Mouse (Mus musculus): Measurements from ENCODE around the gene Nop2.

Gene Nop2

GRCm38 (mm10) chr6:125131302-125132156, at the start of gene Nop2:
Gene Nop2, plus strand, starts transcription at chr6:125131909.
- DNase-seq (ENCODE audit: low spot score), result peak; percentile 98

DNA sequence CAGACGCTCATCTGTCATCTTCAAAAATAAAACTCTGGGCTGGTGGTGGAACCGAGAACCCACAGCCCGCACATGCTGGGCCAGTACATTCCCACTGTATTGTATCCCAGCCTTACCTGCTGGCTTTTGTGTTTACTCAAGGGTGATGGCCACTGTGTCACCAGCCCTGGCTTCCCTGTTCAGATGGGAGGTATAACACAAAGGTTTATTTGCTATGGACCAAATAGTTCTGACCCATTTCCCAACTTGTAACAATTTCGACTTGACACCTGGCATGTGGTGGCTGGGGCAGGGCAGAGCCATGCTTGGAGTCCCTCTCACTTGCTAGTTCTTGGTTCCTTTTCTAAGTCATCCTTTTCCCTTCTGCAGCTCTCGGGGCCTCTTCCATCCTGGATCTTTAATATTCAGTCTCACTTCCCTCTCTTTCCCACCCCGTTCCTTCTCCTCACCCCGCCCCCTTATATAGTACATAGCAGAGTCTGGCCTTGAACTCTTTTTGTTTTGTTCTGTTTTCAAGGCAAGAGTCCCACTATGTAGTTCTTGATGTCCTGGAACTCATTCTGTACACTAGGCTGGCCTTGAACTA, 48.8 kb upstream of the Nop2 start:
- no peak for DNase-seq (ENCODE audit: low spot score)

DNA sequence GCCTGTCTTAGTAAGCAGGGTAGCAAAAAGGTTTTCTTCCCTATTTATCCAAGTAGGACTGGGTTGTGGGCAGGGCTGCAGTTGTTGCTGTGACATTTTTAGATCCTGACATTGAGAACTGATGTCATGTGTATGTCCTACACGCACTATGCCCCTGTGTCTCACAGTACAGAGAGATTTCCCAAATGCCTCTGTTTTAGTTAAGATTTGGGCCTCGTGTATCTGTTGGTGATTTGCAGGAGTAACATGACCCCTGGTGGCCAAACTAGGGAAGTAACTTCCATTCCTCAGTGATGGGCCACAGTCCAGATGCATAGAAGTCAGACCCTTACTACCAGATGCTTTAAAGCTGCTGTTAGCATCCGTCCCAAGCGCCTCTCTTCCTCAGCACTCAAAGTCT, 47.3 kb upstream of the Nop2 start:
- peak; percentile 89 for DNase-seq (ENCODE audit: low spot score)

DNA sequence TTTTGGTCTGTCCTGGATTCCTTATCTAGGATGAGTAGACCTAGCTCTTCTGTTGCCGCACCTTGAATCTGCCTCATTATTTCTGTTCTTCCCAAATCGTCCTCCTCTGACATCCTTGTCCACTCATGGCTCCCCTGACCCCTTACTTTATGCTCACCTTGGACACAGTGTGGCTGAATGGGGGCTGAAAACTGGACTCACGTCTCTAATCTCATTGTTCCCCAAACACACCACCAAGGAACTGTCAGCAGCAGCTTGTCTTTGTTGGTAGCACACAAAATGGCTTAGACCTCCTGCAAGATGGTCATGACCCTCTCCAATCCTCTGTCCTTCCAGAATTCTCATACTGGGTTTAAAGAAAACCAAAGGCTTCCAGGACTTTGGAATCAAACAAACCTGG, 43.8 kb upstream of the Nop2 start:
- DNase-seq (ENCODE audit: low spot score), result no peak

DNA sequence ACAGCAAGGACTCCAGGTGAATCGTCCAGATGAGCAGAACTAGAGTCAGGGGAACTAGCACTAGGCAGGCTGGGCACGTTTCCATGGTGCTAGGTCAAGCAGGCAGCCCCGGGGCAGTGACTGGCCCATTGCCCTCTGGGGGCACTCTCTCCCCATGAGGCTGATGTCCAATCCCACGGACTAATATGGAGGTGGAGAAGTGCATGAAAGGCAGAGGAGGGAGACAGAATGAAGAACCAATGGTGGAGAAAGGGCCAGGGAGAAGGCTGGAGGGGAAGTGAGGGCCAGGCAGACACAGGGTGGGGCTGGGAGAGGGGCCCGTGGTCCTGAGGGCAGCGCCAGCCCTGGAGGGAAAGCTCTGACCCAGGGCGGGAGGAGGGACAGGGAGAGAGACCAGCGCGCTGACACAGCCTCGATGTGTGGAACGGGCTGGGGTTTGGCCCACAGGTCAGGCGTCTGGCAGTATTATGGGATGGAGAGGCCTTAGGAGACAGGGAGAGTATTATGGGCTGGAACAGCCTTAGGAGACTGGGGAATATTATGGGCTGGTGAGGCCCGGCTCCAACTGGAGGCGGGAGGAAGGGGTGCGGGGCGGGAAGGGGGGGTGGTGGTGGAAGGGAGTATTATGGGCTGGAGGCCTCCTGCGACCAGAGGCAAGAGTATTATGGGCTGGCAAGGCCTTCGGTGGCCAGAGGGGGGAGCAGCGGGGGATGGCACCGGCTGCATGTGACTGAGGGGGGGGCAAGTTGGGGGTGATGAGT, 43.0 kb upstream of the Nop2 start:
- peak; percentile 94 for DNase-seq (ENCODE audit: low spot score)

- DNase-seq (ENCODE audit: low spot score), result peak; percentile 79
Measured at GRCm38 (mm10) chr6:125089521-125090321, 42.0 kb upstream of the Nop2 start.

GRCm38 (mm10) chr6:125090341-125091085, 41.2 kb upstream of the Nop2 start:
- DNase-seq (ENCODE audit: low spot score), result no peak

GRCm38 (mm10) chr6:125092372-125092771, 39.3 kb upstream of the Nop2 start:
- no peak for DNase-seq (ENCODE audit: low spot score)

- no peak for DNase-seq (ENCODE audit: low spot score)
Measured at GRCm38 (mm10) chr6:125094843-125095242, 36.9 kb upstream of the Nop2 start.

DNA sequence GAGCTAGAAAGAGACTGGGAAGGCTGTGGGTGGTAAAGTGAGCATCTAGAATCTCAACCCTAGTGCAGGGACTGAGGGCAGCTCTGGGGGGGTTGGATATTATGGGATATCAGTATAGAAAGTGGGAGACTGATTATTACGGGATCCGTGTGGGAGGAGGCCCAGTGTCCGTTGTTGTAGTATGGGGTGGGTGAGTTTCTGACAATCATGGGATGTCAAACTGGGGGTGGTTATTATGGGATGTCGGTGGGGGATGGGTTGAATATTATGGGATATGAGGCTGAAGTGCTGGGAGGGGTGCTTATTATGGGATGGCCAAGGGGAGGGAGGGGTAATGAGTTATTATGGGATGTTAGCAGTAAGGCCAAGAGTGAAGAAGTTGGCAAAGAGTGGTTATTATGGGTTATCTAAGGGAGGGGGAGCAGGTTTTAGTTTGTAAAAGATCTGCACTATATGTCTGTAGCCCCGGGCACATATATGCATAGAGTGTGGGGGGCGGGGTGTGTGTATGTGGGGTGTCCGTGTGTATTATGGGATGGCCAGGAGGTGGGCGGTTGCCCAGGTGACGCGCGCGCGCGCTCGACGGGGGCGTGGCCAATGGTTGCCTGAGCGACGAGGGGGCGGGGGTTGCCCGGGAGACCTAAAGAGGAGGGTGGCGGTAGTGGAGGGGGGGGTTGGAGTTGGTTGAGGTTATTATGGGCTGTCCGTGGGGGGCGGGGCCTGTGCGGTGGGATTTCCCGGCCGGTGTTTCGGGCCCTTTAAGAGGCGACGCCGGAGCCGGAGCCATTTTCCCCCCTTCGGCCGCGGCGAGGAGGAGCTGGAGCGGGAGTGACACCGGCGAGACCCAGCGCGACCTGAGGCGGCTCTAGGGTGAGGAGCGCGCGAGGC, 36.1 kb upstream of the Nop2 start, which contains the start of gene Chd4:
TSS of gene Chd4 (plus strand) at position 591 of the 888 bp plus-strand sequence.
- DNase-seq (ENCODE audit: low spot score), result peak; percentile 93

GRCm38 (mm10) chr6:125096279-125096596, 35.5 kb upstream of the Nop2 start:
- DNase-seq (ENCODE audit: low spot score), result no peak

GRCm38 (mm10) chr6:125096597-125097345, 34.9 kb upstream of the Nop2 start:
- peak; percentile 75 for DNase-seq (ENCODE audit: low spot score)

- no peak for DNase-seq (ENCODE audit: low spot score)
Measured at GRCm38 (mm10) chr6:125097346-125097689, 34.4 kb upstream of the Nop2 start.

- DNase-seq (ENCODE audit: low spot score), result no peak
Measured at GRCm38 (mm10) chr6:125097951-125098350, 33.8 kb upstream of the Nop2 start.

DNA sequence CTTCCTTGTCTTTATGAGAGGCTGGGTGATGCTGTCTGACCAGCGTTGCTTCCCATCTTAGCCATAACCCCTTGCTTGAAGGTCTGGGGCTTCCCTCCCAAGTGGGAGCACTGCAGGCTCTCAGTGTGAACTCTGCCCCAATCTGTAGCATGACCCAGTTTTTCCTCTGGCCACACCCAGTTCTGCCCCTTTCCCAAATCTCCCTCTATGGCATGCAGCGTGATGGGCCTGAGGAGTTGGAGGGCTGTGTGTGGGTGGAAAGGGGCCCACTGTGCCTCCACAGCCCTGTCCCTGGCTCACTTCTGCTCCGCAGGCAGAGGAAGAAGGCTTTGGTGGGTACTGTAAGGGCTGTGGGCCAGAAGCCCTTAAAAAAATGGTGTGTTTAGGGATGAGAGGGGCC, 33.2 kb upstream of the Nop2 start:
- DNase-seq (ENCODE audit: low spot score), result no peak

- no peak for DNase-seq (ENCODE audit: low spot score)
Measured at GRCm38 (mm10) chr6:125099421-125099971, 32.2 kb upstream of the Nop2 start.

DNA sequence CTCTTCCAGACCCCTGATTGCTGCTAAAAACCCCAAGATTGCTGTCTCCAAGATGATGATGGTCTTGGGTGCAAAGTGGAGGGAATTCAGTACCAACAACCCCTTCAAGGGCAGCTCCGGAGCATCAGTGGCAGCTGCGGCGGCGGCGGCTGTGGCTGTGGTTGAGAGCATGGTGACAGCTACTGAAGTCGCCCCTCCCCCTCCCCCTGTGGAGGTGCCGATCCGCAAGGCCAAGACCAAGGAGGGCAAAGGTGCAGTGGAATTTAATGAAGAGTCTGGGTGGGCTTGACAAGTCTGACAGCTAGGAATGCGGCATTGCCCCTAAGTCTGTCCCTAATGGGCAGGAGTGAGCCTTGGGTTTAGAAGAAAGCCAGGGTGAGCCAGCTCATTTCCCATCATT, 30.3 kb upstream of the Nop2 start:
- no peak for DNase-seq (ENCODE audit: low spot score)

- no peak for DNase-seq (ENCODE audit: low spot score)
Measured at GRCm38 (mm10) chr6:125104223-125104622, 27.5 kb upstream of the Nop2 start.

- no peak for DNase-seq (ENCODE audit: low spot score)
Measured at GRCm38 (mm10) chr6:125107705-125108104, 24.0 kb upstream of the Nop2 start.
